Mouse (Mus musculus) MEL (cell line): ENCODE measurements around the gene Ccdc102a. TPM values are rescaled to one million over a fixed set of nuclear protein-coding genes. Genes with fewer than 3 reads are reported as not detected.
A peak's percentile ranks its signal among the peaks of the same experiment; 100 is the strongest.

Experiments
- DNase-seq: peaks from one replicate; pipeline ENCODE4 v3.0.0; 2011; ENCODE audit warnings: low read depth, low spot score
- H3K27ac ChIP-seq: 2 replicates; pipeline ENCODE4 v1.5.1; 2012; ENCODE audit warnings: low read depth, mild to moderate bottlenecking, control low read depth, low read length, moderate library complexity; ENCODE audit not compliant: control insufficient read depth
- H3K27me3 ChIP-seq, 2 experiments: fragments of 150-350 bp in 1 of 2; sonication (generic) in 1 of 2; 2 replicates each; pipeline ENCODE4 v1.6.1; 2012; ENCODE audit warnings: low read length in 2 of 2, mild to moderate bottlenecking in 2 of 2, improper control_type of control experiment in 1 of 2, moderate library complexity in 1 of 2; ENCODE audit not compliant: insufficient read depth in 2 of 2, control insufficient read depth in 1 of 2
- H3K36me3 ChIP-seq, 2 experiments: 2 replicates each; pipeline ENCODE4 v1.6.1; 2012 to 2014; ENCODE audit warnings: low read length in 2 of 2, improper control_type of control experiment in 1 of 2, inconsistent platforms in 1 of 2, mild to moderate bottlenecking in 1 of 2; ENCODE audit not compliant: insufficient read depth in 2 of 2, control insufficient read depth in 1 of 2
- H3K4me1 ChIP-seq, 2 experiments: fragments of 150-350 bp in 1 of 2; sonication (generic) in 1 of 2; 2 replicates each; pipeline ENCODE4 v1.6.1; 2012; ENCODE audit warnings: low read length in 2 of 2, improper control_type of control experiment in 1 of 2, mild to moderate bottlenecking in 1 of 2; ENCODE audit not compliant: insufficient read depth in 2 of 2, control insufficient read depth in 1 of 2
- H3K4me3 ChIP-seq, 2 experiments: fragments of 150-350 bp in 1 of 2; sonication (generic) in 1 of 2; 2 replicates each; pipeline ENCODE4 v1.5.1; 2012; ENCODE audit warnings: low read depth in 2 of 2, low read length in 2 of 2, mild to moderate bottlenecking in 2 of 2, moderate library complexity in 2 of 2, control low read depth in 1 of 2, improper control_type of control experiment in 1 of 2; ENCODE audit not compliant: control insufficient read depth in 1 of 2, insufficient read depth in 1 of 2
- H3K79me2 ChIP-seq: 2 replicates; pipeline ENCODE4 v1.6.1; 2012; ENCODE audit warnings: mild to moderate bottlenecking, low read length, moderate library complexity; ENCODE audit not compliant: control insufficient read depth, poor library complexity, insufficient read depth
- H3K9ac ChIP-seq: 2 replicates; pipeline ENCODE4 v1.6.1; 2012; ENCODE audit warnings: low read depth, mild to moderate bottlenecking, control low read depth, low read length, moderate library complexity; ENCODE audit not compliant: control insufficient read depth, poor library complexity, severe bottlenecking
- H3K9me3 ChIP-seq: fragments of 150-350 bp; sonication (generic); replicated peaks from 2 replicates; pipeline ENCODE4 v1.6.1; 2012; ENCODE audit warnings: mild to moderate bottlenecking, low read length, improper control_type of control experiment, moderate library complexity; ENCODE audit not compliant: insufficient read depth
- CHD1 ChIP-seq: IDR thresholded peaks from 2 replicates; pipeline ENCODE4 v1.6.1; 2012; ENCODE audit warnings: low read depth, mild to moderate bottlenecking, inconsistent platforms, low read length, improper control_type of control experiment
- CTCF ChIP-seq, 3 experiments: IDR thresholded peaks in 2 of 3; conservative IDR thresholded peaks in 1 of 3; 2 replicates each; pipeline ENCODE4 v1.5.1; 2011 to 2012; ENCODE audit warnings: low read length in 3 of 3, low read depth in 2 of 3, mild to moderate bottlenecking in 2 of 3, improper control_type of control experiment in 1 of 3, inconsistent platforms in 1 of 3, mixed read lengths in 1 of 3, moderate library complexity in 1 of 3; ENCODE audit not compliant: control insufficient read depth in 1 of 3, insufficient read depth in 1 of 3, poor library complexity in 1 of 3, severe bottlenecking in 1 of 3
- GATA1 ChIP-seq: IDR thresholded peaks from 2 replicates; pipeline ENCODE4 v1.6.1; 2011; ENCODE audit warnings: low read depth, low read length, improper control_type of control experiment
- JUND ChIP-seq: IDR thresholded peaks from 2 replicates; pipeline ENCODE4 v1.6.1; 2011; ENCODE audit warnings: low read depth, mild to moderate bottlenecking, improper control_type of control experiment, low read length
- MAFK ChIP-seq: IDR thresholded peaks from 2 replicates; pipeline ENCODE4 v1.6.1; 2011; ENCODE audit warnings: low read depth, mild to moderate bottlenecking, low read length, improper control_type of control experiment, borderline replicate concordance
- MAX ChIP-seq: IDR thresholded peaks from 2 replicates; pipeline ENCODE4 v1.6.1; 2011; ENCODE audit warnings: low read length, improper control_type of control experiment
- MEF2A ChIP-seq: IDR thresholded peaks from 2 replicates; pipeline ENCODE4 v1.6.1; 2014; ENCODE audit warnings: low read depth, mild to moderate bottlenecking, inconsistent platforms, low read length, improper control_type of control experiment; ENCODE audit not compliant: poor library complexity, insufficient replicate concordance, severe bottlenecking; ENCODE audit errors: extremely low read depth
- MYC ChIP-seq: IDR thresholded peaks from 2 replicates; pipeline ENCODE4 v1.6.1; 2011; ENCODE audit warnings: low read depth, mild to moderate bottlenecking, low read length, improper control_type of control experiment, moderate library complexity
- NELFE ChIP-seq: IDR thresholded peaks from 2 replicates; pipeline ENCODE4 v1.6.1; 2011; ENCODE audit warnings: low read depth, low read length, improper control_type of control experiment
- POLR2A ChIP-seq, 2 experiments: IDR thresholded peaks; 2 replicates each; pipeline ENCODE4 v1.6.1; 2011 to 2012; ENCODE audit warnings: low read length in 2 of 2, mild to moderate bottlenecking in 2 of 2, control low read depth in 1 of 2, improper control_type of control experiment in 1 of 2, low read depth in 1 of 2, moderate library complexity in 1 of 2; ENCODE audit not compliant: control insufficient read depth in 1 of 2, insufficient read depth in 1 of 2, poor library complexity in 1 of 2
- TAL1 ChIP-seq: IDR thresholded peaks from 2 replicates; pipeline ENCODE4 v1.6.1; 2012; ENCODE audit warnings: mild to moderate bottlenecking, inconsistent platforms, low read length, moderate library complexity, mixed read lengths
- TCF12 ChIP-seq: IDR thresholded peaks from 2 replicates; pipeline ENCODE4 v1.6.1; 2014; ENCODE audit warnings: low read depth, mild to moderate bottlenecking, inconsistent platforms, low read length, improper control_type of control experiment, moderate library complexity
- USF1 ChIP-seq: IDR thresholded peaks from 2 replicates; pipeline ENCODE4 v1.6.1; 2014; ENCODE audit warnings: low read depth, mild to moderate bottlenecking, inconsistent platforms, low read length, improper control_type of control experiment, moderate library complexity
- USF2 ChIP-seq, 2 experiments: IDR thresholded peaks; 2 replicates each; pipeline ENCODE4 v1.6.1; 2011 to 2012; ENCODE audit warnings: improper control_type of control experiment in 2 of 2, low read length in 2 of 2, borderline replicate concordance in 1 of 2, inconsistent platforms in 1 of 2, low read depth in 1 of 2, mild to moderate bottlenecking in 1 of 2; ENCODE audit not compliant: insufficient read depth in 1 of 2
- ZNF384 ChIP-seq: IDR thresholded peaks from 2 replicates; pipeline ENCODE4 v1.6.1; 2012; ENCODE audit warnings: low read depth, mild to moderate bottlenecking, inconsistent platforms, low read length, improper control_type of control experiment
- polyA plus RNA-seq, 2 experiments: library from polyadenylated mRNA; stranded (reverse) in 1 of 2; unstranded in 1 of 2; fragments of >175 nt in 1 of 2; fragments of >200 nt in 1 of 2; gene quantifications; 2 replicates each; pipeline versions ENCODE4 v1.2.1 to v1.2.4; 2012; ENCODE audit warnings: low replicate concordance in 2 of 2, low read depth in 1 of 2; ENCODE audit not compliant: insufficient read length in 2 of 2, insufficient read depth in 1 of 2, missing spikeins in 1 of 2
- total RNA-seq: library from RNA; depleted of rRNA; stranded (reverse); fragments of 300-350 nt; gene quantifications from 2 replicates; pipeline ENCODE4 v1.2.3, GENCODE M21; 2012

Gene Ccdc102a
- total and polyA plus RNA-seq, 3 experiments, result 1.7 to 6.8 TPM; not detected in 1

DNA sequence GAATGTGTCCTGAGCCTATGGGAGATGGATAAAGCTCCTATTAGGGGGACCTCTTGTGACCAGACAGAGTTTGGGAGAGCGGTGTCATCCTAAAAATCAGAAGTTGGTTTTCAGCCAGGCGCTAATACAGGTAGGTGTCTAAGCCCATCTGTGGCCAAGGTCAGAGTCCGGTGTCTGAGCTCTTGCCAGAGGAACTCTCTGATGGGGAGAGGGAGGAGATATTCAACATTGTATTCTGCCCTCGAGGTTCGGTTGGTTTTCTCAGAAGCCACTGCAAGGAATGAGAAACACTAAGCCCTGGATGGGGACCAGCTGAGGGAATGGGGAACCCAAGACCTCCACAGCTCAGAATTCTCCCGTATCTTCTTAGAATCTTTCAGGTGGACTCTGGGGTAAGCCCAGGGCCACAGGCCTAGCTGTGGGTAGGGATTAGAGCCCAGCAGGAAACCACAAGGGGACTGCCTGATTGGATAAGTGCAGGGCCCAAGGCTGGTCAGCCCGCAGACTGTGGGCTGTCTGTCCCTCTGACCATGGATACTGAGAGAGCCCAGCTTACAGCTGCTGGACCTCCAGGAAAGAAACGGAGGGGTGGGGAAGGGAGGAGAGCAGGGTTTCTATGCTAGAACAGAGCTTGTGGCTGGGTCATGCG is 1.5 kb downstream of the Ccdc102a start:
- Histone ChIP-seq H3K4me1 (peaks cover 0 to 13% of the 10 kb centered on the region in 2 experiments; a peak in 2 of 4 replicates), H3K27me3 (peaks cover 0 to 2% of the 10 kb centered on the region in 2 experiments; a peak in 3 of 4 replicates), H3K27ac (no peak overlapping the region), H3K9me3 (no peaks in the 10 kb centered on the region), H3K4me3 (0 out of 4 replicates have a peak overlapping the region, but pooled peaks of 1 of the 2 experiments have one; percentile 60), H3K9ac (peak overlapping the region; percentile 50; the same call in 1 of the 2 replicates), H3K36me3 (peaks cover 0 to 7% of the 10 kb centered on the region in 2 experiments; a peak in 2 of 4 replicates), H3K79me2 (no peaks in the 10 kb centered on the region; the same call in 1 of the 2 replicates)
- no peak for DNase-seq
- peak; percentile 54 for TF ChIP-seq TAL1
- TF ChIP-seq POLR2A (IDR thresholded peaks at IDR 0.05; ENCODE audit: control insufficient read depth in 1 of 2, insufficient read depth in 1 of 2, low read depth in 1 of 2, low read length in 2 of 2, poor library complexity in 1 of 2), result no peak

DNA sequence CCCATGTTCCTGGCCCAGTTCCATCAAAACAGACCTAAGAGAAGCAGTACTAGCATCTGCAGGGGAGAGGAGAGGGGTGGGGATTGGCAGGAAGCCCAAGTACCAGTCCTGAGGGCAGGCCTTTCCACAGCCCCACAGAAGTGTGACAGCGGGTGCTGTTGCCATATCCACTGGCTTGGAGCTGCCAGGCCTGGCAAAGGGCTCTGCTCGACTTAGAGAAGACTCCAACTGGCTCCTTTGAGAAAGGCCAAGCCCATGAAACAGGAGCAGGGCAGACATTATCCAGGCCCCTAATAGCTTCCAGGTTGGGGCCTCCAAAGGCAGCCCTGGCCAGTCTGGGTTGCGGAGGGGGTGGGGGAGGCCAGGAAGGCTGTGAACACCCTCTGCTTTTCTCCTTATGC is 3.2 kb downstream of the Ccdc102a start:
- Histone ChIP-seq H3K79me2 (no peaks in the 10 kb centered on the region; the same call in 1 of the 2 replicates), H3K9me3 (no peaks in the 10 kb centered on the region), H3K27me3 (peaks cover 0 to 2% of the 10 kb centered on the region in 2 experiments; a peak in 3 of 4 replicates), H3K4me1 (peaks cover 0 to 13% of the 10 kb centered on the region in 2 experiments; a peak in 2 of 4 replicates), H3K4me3 (no peak overlapping the region), H3K36me3 (peaks cover 0 to 7% of the 10 kb centered on the region in 2 experiments; a peak in 2 of 4 replicates), H3K9ac (no peak overlapping the region), H3K27ac (no peak overlapping the region)
- peak; percentile 34 for DNase-seq
- TF ChIP-seq POLR2A (IDR thresholded peaks at IDR 0.05; ENCODE audit: control insufficient read depth in 1 of 2, insufficient read depth in 1 of 2, low read depth in 1 of 2, low read length in 2 of 2, poor library complexity in 1 of 2) (no peak), JUND (no peak), ZNF384 (no peak), MAX (no peak), CHD1 (no peak), MYC (no peak), USF1 (no peak), NELFE (no peak), MEF2A (no peak), CTCF (IDR thresholded peaks at IDR 0.05 in 2 of 3, conservative IDR thresholded peaks at IDR 0.05 in 1 of 3; ENCODE audit: control insufficient read depth in 1 of 3, insufficient read depth in 1 of 3, low read depth in 2 of 3, low read length in 3 of 3, poor library complexity in 1 of 3, severe bottlenecking in 1 of 3) (no peak), MAFK (no peak), USF2 (IDR thresholded peaks at IDR 0.05; ENCODE audit: borderline replicate concordance in 1 of 2, insufficient read depth in 1 of 2, low read depth in 1 of 2, low read length in 2 of 2) (no peak), GATA1 (no peak), TCF12 (no peak)
